Mouse (Mus musculus) adrenal gland, postnatal 4 days (tissue): ENCODE measurements around the gene Upf2. TPM values are rescaled to one million over a fixed set of nuclear protein-coding genes. Genes with fewer than 3 reads are reported as not detected.

Experiments
- DNase-seq, 2 experiments: peaks; one replicate each; pipeline ENCODE4 v3.0.0; 2021 to 2022; ENCODE audit warnings: low spot score in 2 of 2, mixed read lengths in 2 of 2
- long read RNA-seq, 2 experiments: library from polyadenylated mRNA; stranded (forward); transcript quantifications; one replicate each; pipeline ENCODE4 v2.0.0; 2021
- total RNA-seq, 2 experiments: library from RNA; stranded (reverse); gene quantifications; 2 replicates each; pipeline ENCODE4 v1.2.3; 2021

Upf2 gene
- 10 to 100 TPM; 26.4 to 26.5 TPM for total RNA-seq
- long read RNA-seq, experiment 1, partial matches to known transcripts: 0 of 1 reads
- long read RNA-seq, experiment 1, other reads (novel, unspliced or antisense): 1 of 1 reads
- long read RNA-seq, experiment 2, full-length matches to known transcripts: 9 of 37 reads
- long read RNA-seq, experiment 2, partial matches to known transcripts: 19 of 37 reads
- long read RNA-seq, experiment 2, other reads (novel, unspliced or antisense): 9 of 37 reads

DNA sequence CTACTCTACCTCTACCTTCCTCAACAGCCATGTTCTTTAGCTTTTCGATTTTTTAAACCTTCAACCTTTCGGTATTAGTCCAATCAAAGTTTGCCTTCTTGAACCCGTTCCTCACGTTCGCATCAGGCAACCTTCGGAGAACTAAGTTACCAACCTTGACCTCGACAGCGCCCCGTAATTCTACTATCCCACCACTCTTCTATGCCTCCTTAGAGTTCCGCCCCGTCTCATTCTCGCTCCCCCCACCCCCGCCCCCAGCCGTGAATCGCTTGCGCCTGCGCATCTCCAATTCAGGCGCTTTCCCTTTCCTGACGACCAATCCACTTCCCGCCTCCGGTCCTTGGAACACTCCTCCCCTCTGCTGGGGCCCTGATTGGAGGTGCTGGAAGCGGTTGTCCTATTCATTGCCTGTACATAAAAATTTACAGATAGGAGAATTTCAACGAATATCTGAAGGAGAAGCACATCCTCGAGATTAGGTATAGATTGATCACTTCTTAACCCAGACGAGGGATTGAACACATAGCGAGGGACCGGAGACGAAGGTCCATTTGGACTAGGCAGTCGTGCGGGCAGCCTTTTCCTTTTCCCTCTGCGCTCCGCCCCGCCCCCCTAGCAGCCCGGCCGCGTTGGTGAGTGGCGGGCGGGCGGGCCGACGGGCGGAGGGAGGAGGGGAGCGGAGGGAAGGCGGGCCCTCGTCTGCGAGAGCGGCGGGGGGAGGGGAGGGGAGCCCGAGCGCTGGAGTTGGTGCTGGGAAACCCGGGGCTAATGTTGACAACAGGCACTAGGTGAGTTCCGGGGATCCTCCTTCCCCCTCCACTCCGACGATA lies at the start of gene Upf2:
Gene Upf2, plus strand, starts transcription at position 704 of the 830 bp plus-strand sequence.
- DNase-seq: peak; percentile 67 to 89

DNA sequence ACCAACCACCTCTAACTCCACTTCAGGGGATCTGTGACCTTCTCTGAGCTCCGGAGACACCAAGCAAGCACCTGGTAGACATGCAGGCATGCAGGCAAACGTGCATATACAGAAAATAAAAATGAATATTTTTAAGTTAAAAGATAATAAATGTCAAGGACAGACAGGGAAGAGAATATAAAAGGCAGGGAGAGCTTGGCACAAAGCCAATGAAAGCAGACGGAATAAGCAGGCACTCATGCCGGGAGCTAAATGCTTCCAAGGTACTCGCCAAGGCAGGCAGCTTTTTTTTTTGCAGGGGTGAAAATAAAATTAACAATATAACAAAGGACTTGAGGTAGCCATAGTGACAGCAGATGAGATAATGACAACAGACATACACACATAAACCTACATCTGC lies 45.2 kb upstream of the Upf2 start:
- peak in 1 of 2 experiments; percentile 14 for DNase-seq

DNA sequence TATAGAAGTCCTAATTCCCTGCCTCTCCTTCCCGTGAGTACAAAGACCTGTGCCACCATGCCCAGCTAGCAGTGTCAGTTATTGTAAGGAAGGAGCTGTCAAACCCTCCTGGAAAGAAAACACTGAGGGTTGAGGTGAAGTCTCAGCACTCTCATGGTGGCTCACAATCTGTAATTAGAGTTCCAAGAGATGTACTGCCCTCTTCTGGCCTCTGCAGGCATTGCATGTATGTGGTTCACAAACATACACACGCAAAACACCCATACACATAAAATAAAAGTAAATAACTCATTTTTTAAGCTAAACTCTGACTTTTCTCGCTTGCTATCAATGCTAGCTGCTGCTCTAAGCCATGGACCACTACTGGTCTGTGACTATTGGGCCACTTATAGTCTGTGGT lies 44.6 kb upstream of the Upf2 start:
- no peak for DNase-seq

DNA sequence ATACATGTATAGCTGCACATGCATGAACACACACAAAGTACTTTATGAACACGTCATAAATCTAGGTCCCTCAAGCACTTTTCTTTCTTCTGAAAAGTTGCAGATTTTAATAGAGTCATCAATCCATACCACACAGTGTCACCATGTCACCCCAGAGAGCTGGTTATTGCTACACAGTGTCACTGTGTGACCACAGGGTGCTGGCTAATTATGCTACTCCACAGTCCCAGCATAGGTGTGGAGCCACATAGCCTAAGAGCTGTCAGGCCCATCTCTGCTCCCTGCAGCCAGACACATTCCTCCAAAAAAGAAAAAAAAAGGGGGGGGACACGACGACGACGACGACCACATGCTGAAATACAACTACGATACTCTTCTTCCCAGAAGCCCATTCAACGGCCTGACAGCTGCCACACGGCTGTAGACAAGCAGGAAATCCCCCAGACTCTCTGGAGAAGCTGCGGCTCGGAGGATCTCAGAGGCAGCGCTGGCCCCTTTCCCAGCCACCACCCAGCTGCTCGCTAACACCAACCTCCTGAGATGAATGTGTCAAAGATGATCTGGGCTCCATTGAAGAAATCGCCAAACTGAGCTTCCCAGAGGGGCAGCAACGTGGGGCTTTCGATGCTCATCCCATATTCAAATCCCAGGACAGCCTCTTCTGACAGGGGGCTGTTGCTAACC lies 39.8 kb upstream of the Upf2 start:
- no peak for DNase-seq

DNA sequence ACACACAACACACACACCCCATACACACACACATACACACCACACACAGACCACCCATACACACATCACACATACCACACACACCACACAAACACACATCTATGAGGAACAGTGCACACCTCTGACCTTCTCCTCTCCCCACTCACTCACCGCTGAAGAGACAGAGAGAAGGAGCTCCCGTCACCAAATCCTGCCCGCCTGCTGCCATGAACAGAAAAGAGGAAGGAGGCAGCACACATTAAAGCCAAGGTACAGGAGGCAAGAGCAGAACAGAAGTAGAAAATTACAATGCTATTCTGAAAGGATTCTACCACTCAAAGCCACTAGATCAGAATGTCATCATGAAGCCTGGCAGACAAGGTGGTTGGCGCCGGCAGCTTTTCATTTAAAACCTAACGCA lies 28.4 kb upstream of the Upf2 start:
- DNase-seq: no peak

DNA sequence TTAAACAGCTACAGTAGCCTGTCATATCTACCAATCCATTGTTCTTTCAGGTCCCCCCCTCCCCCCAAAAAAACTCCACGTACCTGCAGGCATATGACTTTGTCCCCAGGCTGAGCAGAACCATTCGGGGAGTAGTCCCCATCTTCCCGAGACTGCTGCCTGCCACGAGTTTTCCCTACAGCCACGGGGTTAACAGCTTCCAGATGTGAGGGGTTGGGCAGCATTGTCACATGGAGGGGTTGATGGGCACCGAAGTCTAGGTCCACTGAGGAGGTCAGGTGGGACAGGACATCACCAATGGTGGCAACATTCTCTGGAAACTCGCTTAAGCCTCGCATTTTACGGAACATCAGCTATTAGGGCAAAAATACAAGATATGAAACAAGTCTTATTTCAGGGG lies 27.5 kb upstream of the Upf2 start:
- DNase-seq: no peak

DNA sequence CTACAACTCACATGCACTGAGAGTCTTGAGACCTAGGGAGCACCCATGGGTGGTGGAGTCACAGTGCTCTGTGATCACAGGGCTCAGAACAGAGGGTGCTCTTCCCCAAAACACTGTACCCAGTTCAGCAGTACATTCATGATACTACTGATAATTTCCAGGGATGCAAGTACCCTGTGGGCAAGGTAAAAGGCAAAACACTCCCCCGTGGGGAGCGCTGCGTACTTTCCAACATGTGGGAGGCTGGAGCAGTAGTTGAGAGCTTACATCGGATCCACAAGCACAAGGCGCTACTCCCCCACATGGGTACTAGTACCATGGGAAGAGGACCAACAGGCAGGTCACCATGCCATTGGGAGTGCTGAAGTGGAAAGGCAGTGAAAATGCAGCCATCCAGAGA lies 23.8 kb upstream of the Upf2 start:
- no peak for DNase-seq

DNA sequence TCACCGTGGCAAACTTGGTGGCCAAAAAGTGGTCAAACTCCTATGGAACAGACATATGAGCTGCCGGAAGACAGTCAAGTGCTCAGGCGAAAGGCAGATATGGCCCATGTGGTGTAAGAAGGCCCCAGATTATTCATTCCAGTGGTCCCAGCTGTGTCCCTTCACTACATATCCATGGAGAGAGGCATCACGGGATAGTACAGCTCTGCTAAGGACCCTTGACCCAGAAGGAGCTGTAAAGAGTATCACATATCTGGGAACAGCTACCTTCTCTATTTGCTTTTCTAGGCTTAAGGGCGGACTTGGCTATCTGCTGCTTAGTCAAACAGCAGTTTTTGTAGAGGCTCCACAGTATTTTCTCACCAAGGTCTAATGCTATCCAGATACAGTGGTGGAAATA lies 21.5 kb upstream of the Upf2 start:
- no peak for DNase-seq

DNA sequence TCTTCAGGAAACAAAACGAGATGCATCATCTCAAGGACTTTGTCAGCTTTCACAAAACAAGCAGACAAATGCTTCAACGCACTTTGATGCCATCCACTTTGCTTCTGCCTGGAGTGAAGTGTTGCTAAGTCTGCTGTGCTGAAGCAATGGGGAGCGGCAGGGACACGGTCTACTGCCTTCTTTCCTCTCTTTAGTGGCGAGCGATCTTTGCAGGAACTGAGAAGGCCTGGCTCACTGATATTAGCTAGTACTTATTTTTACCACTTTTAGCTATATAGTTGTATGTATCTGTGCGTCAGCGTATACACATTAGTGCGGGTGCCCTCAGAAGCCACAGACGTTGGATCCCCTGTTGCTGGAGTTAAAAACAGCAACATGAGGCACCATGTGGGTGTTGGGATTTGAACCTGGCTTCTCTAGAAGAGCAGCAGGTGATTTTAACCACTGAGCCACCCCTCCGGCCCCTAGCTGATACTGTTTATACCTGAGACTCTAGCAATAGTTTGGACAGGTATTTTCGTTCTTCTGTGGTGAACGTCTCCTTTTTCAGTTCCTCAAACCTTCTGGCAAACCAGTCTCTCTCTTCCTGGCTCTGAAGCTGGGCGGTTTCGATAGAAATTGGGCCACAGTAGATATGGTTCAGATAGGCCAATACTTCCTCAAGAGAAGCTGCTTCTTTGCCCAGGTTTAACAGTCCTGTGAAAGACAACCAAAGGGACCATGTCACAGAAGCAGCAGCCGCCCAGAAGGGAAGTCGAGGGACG lies 20.8 kb upstream of the Upf2 start:
- no peak for DNase-seq

DNA sequence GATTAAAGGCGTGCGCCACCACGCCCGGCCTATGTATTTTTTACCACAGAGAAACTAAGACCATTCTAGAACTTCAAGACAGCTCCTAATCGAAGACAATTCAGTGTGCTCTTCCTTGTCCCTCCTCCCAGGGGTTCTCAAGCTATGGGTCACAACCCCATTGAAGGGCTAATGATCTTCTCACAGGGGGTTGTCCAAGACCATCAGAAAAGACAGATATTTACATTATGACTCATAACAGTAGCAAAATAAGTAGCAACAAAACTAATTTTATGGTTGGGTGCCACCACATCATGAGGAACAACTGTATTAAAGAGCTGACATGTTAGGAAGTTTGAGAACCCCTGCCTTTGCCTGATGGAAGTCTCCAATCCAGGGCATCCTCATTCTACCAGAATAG lies 19.3 kb upstream of the Upf2 start:
- no peak for DNase-seq

DNA sequence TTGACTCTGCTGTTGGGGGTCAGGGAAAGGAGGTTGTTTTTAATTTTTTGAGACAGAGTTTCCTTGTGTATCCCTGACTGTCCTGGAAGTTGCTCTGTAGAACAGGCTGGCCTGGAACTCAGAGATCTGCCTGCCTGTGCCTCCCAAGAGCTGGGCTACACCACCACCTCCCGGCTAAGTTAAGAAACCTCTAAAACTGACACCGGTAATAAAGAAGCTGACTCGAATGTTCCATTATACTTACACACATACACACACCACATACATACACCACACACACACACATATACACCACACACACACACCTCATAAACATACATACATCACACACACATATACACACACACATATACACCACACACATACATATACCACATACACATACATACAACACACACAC lies 16.3 kb upstream of the Upf2 start:
- DNase-seq: no peak

DNA sequence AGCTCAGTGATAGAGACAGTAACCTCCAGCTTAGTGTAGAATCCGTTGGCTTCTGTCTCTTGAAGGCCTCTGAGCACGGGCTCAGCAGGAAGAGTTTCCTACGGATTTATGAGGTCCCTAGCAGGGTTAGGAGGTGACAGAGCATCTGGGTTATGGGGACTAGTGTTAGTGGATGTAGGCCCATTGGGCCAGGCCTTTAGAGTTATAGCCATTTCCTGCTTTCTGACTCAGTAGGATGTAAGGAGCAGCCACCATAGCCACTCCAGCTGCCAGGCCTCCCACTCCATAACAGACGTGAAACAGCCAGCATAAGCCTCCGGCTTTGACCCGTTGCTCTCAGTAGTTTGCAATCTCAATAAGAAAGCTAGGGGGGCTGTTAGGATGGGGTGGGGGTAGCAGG lies 15.2 kb upstream of the Upf2 start:
- DNase-seq: no peak

DNA sequence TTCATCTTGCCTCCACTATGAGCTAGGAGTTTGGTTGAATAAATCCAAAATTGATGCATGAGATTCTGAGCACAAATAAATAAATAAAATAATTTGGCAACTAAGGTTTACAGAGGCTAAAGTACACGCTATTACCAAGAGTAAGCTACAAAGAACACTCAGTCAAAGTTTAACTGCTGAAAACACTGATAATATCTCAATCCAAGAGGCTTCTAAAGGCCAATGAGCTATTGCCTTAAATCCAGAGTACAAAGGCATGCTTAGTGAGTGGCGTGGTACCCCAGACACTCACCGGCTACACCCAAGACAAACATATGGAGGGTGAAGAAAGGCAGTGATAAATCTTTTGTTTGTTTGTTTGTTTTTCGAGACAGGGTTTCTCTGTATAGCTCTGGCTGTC lies 14.7 kb upstream of the Upf2 start:
- no peak for DNase-seq

DNA sequence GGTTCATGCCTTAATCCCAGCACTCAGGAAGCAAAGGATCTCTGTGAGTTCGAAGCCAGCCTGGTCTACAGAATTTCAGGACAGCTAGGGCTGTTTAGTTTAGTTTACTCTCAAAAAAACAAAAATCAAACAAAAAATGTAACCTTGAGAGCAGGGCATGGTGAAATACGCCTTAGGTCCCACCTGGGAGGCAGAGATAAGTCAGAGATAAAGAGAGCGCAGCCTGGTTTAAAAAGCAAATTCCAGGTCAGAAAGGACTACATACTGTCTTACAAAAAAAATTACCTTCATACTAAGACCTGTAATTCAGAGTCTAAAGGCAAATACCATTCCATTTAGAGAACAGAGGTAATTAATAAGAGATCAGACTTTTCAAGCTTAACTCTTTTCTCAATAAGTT lies 11.9 kb upstream of the Upf2 start:
- DNase-seq: no peak

DNA sequence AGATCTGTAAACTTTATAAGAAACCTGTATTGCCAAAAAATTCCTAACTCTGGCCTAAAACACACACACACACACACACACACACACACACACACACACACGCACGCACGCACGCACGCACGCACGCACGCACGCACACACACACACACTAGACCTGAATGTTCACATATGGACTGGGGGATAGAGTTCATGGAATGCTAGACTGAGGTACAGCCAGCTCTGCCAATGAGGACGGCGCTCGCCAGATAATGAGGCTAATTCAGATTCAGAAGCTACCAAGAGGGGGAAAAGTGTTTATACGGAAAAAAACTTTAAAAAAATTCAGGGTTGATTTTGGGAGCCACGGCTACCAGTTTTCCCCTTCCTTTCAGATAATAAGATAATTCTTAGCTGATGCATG lies 11.4 kb upstream of the Upf2 start:
- no peak for DNase-seq

DNA sequence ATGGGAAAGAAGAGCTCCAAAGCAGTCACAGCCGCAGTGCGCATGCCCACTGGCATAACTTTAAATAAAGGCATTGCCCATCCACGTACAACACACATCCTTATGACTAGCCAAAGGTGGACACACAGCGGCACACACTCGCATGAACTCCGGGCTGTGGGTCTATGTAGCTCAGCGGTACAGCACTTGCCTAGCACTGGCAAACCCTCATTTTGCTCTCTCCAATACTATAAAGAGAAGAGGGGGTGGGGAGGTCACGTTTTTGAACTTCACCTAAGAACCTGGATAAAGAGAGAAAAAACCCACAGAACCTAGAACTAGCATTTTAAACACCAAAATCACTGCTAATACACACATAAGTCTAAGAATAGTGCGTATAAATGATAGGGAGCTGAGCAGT lies 10.3 kb upstream of the Upf2 start:
- DNase-seq: no peak

DNA sequence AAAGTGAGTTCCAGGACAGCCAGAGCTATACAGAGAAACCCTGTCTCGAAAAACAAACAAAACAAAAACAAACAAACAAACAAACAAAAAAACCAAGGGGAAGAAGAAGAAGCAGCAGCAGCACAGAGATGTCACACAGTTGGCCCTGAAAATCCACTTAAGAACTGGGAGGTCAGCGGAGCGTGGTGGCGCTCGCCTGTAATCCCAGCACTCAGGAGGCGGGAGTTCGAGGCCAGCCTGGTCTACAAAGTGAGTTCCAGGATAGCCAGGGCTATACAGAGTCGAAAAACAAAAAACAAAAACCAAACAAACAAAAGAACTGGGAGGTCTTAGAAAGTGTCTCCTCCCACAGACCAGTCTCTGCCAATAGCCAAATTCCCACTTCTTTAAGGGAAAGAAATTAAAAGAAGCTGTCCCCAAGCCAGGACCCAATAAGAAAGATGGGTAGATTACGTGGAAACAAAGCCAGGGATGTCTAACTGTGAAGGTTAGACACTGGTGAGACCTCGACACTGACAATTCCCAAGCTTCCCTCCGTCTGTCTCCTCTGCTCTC lies 9.3 kb upstream of the Upf2 start:
- DNase-seq: no peak

DNA sequence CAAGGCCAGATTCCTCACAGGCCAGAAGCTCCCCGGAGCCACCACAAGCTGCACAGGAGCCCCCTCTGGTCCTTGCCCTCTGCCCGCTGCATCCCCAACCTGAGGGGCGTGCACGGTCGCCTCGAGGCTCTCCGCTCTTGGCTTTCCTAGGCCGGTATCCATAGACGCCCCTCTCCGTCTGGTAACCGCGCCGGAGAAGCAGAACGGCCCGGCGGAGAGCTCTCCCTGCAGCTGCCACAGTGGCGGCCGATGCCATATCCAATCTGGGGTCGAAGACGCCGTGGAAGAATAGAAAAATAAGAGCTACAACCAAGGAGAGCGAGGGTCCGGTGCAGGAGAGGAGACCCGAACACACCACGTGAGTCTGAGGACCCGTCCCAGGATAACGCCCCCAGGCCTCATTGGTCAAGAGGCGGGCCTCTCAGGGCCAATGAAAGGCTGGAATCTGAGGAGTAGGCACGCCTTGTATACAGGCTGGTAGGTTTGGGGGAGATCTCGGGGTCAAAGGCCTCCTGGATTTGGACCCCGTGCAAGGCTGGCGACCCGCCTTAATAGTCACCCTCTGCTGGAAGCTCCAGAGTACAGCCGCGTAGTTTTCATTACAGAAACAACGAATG lies 8.7 kb upstream of the Upf2 start, which contains the start of gene Dhtkd1:
Gene Dhtkd1, minus strand, starts transcription at position 377 of the 617 bp plus-strand sequence.
- DNase-seq: peak; percentile 31 to 52

DNA sequence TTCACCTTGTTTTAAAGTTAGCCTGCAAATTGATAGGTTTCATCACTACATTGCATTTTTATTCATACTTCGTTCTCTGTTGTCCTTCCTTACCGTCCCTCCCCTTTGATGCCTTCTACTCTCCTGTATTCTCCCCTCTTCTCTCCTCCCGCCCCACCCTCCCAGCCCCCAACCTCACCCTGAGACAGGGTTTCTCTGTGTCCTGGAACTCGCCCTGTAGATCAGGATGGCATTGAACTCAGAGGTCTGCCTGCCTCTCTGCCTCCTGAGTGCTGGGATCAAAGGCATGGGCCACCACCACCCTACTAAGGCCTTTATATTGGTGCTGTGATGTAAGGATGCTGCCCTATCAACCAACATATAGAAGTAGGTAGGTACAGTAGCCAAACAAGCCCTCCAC lies 8.2 kb upstream of the Upf2 start:
- DNase-seq: no peak

DNA sequence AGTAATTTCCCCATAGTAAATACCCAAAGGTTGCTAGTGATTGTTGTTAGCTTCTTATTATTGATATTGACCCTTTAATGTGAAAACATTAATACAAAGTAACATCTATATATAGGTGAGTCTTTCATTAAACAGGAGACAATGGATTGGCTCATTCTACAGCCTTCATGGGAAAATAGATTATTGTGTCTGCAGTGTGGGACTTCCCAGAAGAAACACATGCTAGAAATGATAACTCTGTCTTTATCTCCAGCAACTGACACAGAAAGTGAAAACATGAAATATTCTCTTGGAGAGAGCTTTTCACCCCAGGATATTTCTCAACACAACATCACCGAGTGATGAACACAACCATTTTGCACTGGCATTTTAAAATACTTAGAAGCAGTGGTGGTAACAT lies 5.6 kb upstream of the Upf2 start:
- no peak for DNase-seq

DNA sequence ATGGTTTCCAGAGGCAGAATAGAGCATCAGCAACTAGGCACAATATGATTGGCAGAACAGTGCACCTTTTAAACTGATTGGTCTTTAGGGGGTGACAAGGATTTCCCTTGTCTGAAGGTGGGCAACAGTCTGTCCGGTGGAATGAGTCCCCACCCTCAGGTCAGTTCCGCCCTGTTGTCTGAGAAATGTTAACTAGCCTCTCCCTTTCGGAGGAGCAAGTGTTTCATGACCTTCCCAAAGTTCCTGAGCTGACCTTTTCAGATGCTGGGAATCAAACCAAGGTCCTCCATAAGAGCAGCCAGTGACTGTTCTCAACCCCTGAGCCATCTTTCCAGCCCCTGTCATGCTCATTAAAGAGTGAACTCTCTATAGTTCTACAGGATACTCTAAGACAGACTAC lies 4.4 kb upstream of the Upf2 start:
- DNase-seq: no peak
